Mouse (Mus musculus) kidney, adult 2 months (tissue): ENCODE results near the gene Abcg1.

Experiments
- CTCF ChIP-seq: fragments of 200-500 bp; conservative IDR thresholded peaks from 2 replicates; pipeline ENCODE4 v1.5.1; 2011; ENCODE audit warnings: low read depth, mild to moderate bottlenecking, control low read depth, low read length, moderate library complexity, mixed read lengths; ENCODE audit not compliant: insufficient read depth, insufficient read length
- POLR2A ChIP-seq: fragments of 200-500 bp; IDR thresholded peaks from one replicate; pipeline ENCODE4 v1.6.1; 2011; ENCODE audit warnings: low read depth, low read length, control low read depth

DNA sequence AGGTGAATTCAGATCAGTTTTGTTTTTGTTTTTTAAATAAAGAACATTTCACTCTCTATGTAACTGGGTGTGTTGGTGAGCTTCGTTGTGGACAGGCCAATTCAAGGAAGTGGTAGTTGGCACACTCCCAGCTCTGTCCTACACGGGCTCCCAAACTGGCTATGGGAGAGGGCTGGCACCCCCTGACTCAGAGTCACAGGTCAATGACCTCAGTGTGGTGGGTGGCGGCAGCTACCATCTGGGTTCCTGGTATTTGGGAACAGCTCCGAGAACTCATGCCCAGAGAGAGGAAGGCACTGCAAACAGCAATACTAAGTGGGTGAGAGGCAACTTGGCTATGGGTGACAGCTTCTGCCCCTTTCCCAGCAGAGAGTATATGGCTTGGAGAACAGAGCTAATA, 19.1 kb upstream of the Abcg1 start:
- TF ChIP-seq CTCF: no peak
- no peak for TF ChIP-seq POLR2A
